Mouse (Mus musculus) left cerebral cortex, adult 2 months (tissue): Measurements from ENCODE around the gene Dll3. TPM values are rescaled to one million over a fixed set of nuclear protein-coding genes. Genes with fewer than 3 reads are reported as not detected.
A peak's percentile ranks its signal among the peaks of the same experiment; 100 is the strongest.
"Not testable (repeated sequence)": the region's sequence is repeated elsewhere in the genome, so short reads cannot be mapped to it uniquely, and the experiment has no call there.

Experiments
- DNase-seq, 2 experiments: peaks; one replicate each; pipeline ENCODE4 v3.0.0; 2021 to 2022; ENCODE audit warnings: low spot score in 2 of 2, mixed read lengths in 1 of 2; ENCODE audit errors: extremely low spot score in 1 of 2
- H3K27ac ChIP-seq: fragments of 200-600 bp; 2 replicates; pipeline ENCODE4 v1.8.1; 2022
- H3K4me3 ChIP-seq: fragments of 200-600 bp; 2 replicates; pipeline ENCODE4 v1.8.1; 2022
- CTCF ChIP-seq: fragments of 200-600 bp; IDR thresholded peaks from 2 replicates; pipeline ENCODE4 v1.8.1; 2022; ENCODE audit warnings: antibody characterized with exemption, mild to moderate bottlenecking, moderate library complexity
- intact Hi-C: fragments of 180-260 bp; cut with DNase I; formaldehyde crosslinking; loops from one replicate; pipeline ENCODE4 v1.15.1; 2025
- total RNA-seq, 2 experiments: library from RNA; stranded (reverse); gene quantifications; 2 replicates each; pipeline ENCODE4 v1.2.3; 2021

Gene Dll3
- total RNA-seq, 2 experiments from 2014 or later, result 1.1 to 1.9 TPM

GRCm38 (mm10) chr7:28268042-28268531 is 34.0 kb downstream of the Dll3 start:
- DNase-seq, result peak; percentile 54 to 69
- Histone ChIP-seq H3K4me3 (peak overlapping the region; percentile 57), H3K27ac (peak overlapping the region; percentile 88)
- no peak for TF ChIP-seq CTCF
- intact Hi-C loops, result loop anchor here (5.0 kb wide), 1 partner anchor 61 kb away; no protein-coding TSS in a partner anchor

- peak within 1 kb of the TSS; percentile 88 for H3K27ac ChIP-seq
- intact Hi-C loops, result loop anchor here (5.0 kb wide), 1 partner anchor 60 kb away; no protein-coding TSS in a partner anchor
- H3K4me3 ChIP-seq, result peak within 1 kb of the TSS; percentile 57
- no peak; the same call in none of the 2 replicates for TF ChIP-seq CTCF
- peak; percentile 91 to 92 for DNase-seq
Observed at GRCm38 (mm10) chr7:28267129-28268041, 34.7 kb downstream of the Dll3 start, which contains the start of gene Eid2. Gene Eid2, plus strand, starts transcription at chr7:28267881.

- Histone ChIP-seq H3K4me3 (no peak overlapping the region), H3K27ac (no peak overlapping the region)
- TF ChIP-seq CTCF, result no peak
- intact Hi-C loops, result loop anchor here (5.0 kb wide), 1 partner anchor 58 kb away; no protein-coding TSS in a partner anchor
- DNase-seq, result no peak
Observed at GRCm38 (mm10) chr7:28265391-28265790, 36.6 kb downstream of the Dll3 start.

GRCm38 (mm10) chr7:28263786-28264185 is 38.3 kb downstream of the Dll3 start:
- TF ChIP-seq CTCF, result peak; percentile 17; the same call in 1 of the 2 replicates
- H3K27ac ChIP-seq, result no peak overlapping the region
- intact Hi-C loops, result no loop called here
- no peak for DNase-seq
- H3K4me3 ChIP-seq, result no peak overlapping the region

GRCm38 (mm10) chr7:28262861-28263260 is 39.2 kb downstream of the Dll3 start:
- Histone ChIP-seq H3K4me3 (no peak overlapping the region), H3K27ac (no peak overlapping the region)
- TF ChIP-seq CTCF, result no peak
- DNase-seq, result no peak
- intact Hi-C loops, result no loop called here

- no peak overlapping the region for H3K4me3 ChIP-seq
- TF ChIP-seq CTCF, result peak; percentile 12
- DNase-seq, result no peak
- intact Hi-C loops, result no loop called here
- no peak overlapping the region for H3K27ac ChIP-seq
Observed at GRCm38 (mm10) chr7:28255476-28255875, 46.6 kb downstream of the Dll3 start.

- DNase-seq, result no peak
- intact Hi-C loops, result no loop called here
- no peak overlapping the region for H3K4me3 ChIP-seq
- H3K27ac ChIP-seq, result no peak overlapping the region
- TF ChIP-seq CTCF, result no peak
Observed at GRCm38 (mm10) chr7:28254591-28254990, 47.4 kb downstream of the Dll3 start.

GRCm38 (mm10) chr7:28251976-28252375 is 50.1 kb downstream of the Dll3 start:
- DNase-seq, result no peak
- intact Hi-C loops, result no loop called here
- no peak for TF ChIP-seq CTCF
- no peak overlapping the region for H3K4me3 ChIP-seq
- no peak overlapping the region for H3K27ac ChIP-seq

GRCm38 (mm10) chr7:28248957-28249356 is 53.1 kb downstream of the Dll3 start:
- H3K4me3 ChIP-seq, result no peak overlapping the region
- DNase-seq, result no peak
- TF ChIP-seq CTCF, result no peak
- intact Hi-C loops, result no loop called here
- H3K27ac ChIP-seq, result no peak overlapping the region

GRCm38 (mm10) chr7:28243943-28244342 is 58.1 kb downstream of the Dll3 start:
- H3K4me3 ChIP-seq, H3K27ac ChIP-seq, DNase-seq, intact Hi-C loops: not testable (repeated sequence)

Other genes with a start within 250 kb of the Dll3 start
- gene Fcgbp, start 231.0 kb downstream of the Dll3 start, total RNA-seq, result under 1 TPM; 0.26 to 0.36 TPM
- gene 9530053A07Rik, start 172.8 kb downstream of the Dll3 start, total RNA-seq, result under 1 TPM in 1 of 2 experiments, not detected in 1; 0.09 TPM
- 10 to 100 TPM; 50.0 to 52.1 TPM for gene Fbl, start 132.5 kb downstream of the Dll3 start, total RNA-seq
- gene Dyrk1b, start 122.8 kb downstream of the Dll3 start, total RNA-seq, result 10 to 100 TPM; 49.8 to 50.2 TPM
- 10 to 100 TPM; 63.3 to 64.4 TPM for gene Eid2, start 34.4 kb downstream of the Dll3 start, total RNA-seq
- 10 to 100 TPM; 32.3 to 33.4 TPM for gene Eid2b, start 24.5 kb downstream of the Dll3 start, total RNA-seq
- gene Selenov, start 11.1 kb downstream of the Dll3 start, total RNA-seq, result 1 to 10 TPM in 1 of 2 experiments, under 1 TPM in 1; 0.79 to 1.1 TPM
- 10 to 100 TPM; 41.7 to 47.0 TPM for gene Timm50, start 9.8 kb upstream of the Dll3 start, total RNA-seq
- gene Supt5, start 36.5 kb upstream of the Dll3 start, total RNA-seq, result 100 to 1,000 TPM; 124 to 126 TPM
- gene Rps16, start 48.4 kb upstream of the Dll3 start, total RNA-seq, result 100 to 1,000 TPM; 440 to 450 TPM
- gene Plekhg2, start 70.4 kb upstream of the Dll3 start, total RNA-seq, result 1 to 10 TPM; 7.1 to 7.7 TPM
- 1 to 10 TPM; 2.3 to 2.8 TPM for gene Zfp36, start 78.0 kb upstream of the Dll3 start, total RNA-seq
- gene Med29, start 90.5 kb upstream of the Dll3 start, total RNA-seq, result 10 to 100 TPM; 18.1 to 18.8 TPM
- gene Paf1, start 90.7 kb upstream of the Dll3 start, total RNA-seq, result 10 to 100 TPM; 65.7 to 66.8 TPM
- 1 to 10 TPM; 1.3 to 1.6 TPM for gene Gmfg, start 135.2 kb upstream of the Dll3 start, total RNA-seq
- gene Lrfn1, start 149.7 kb upstream of the Dll3 start, total RNA-seq, result 100 to 1,000 TPM in 1 of 2 experiments, 10 to 100 TPM in 1; 96.7 to 105 TPM
- gene Ifnl2, start 208.2 kb upstream of the Dll3 start, total RNA-seq, result not detected
- not detected for gene Ifnl3, start 220.6 kb upstream of the Dll3 start, total RNA-seq
- gene Sycn, start 238.6 kb upstream of the Dll3 start, total RNA-seq, result not detected
- gene Nccrp1, start 245.0 kb upstream of the Dll3 start, total RNA-seq, result under 1 TPM in 1 of 2 experiments, not detected in 1; 0.30 TPM